Mouse (Mus musculus) liver, adult 10 weeks (tissue): ENCODE measurements around the gene Hs3st2. TPM values are rescaled to one million over a fixed set of nuclear protein-coding genes. Genes with fewer than 3 reads are reported as not detected.

Experiments used
- polyA plus RNA-seq: library from polyadenylated mRNA; stranded (reverse); fragments of 350-450 nt; fragmentation: Illumina TruSeq; extraction: RNeasy Lipid Tissue Mini Kit (QIAGEN cat#74804); gene quantifications from one replicate; pipeline ENCODE4 v1.2.3, GENCODE M21; 2014; ENCODE audit warnings: low read depth, low replicate concordance

Hs3st2 gene
- polyA plus RNA-seq, result not detected

DNA sequence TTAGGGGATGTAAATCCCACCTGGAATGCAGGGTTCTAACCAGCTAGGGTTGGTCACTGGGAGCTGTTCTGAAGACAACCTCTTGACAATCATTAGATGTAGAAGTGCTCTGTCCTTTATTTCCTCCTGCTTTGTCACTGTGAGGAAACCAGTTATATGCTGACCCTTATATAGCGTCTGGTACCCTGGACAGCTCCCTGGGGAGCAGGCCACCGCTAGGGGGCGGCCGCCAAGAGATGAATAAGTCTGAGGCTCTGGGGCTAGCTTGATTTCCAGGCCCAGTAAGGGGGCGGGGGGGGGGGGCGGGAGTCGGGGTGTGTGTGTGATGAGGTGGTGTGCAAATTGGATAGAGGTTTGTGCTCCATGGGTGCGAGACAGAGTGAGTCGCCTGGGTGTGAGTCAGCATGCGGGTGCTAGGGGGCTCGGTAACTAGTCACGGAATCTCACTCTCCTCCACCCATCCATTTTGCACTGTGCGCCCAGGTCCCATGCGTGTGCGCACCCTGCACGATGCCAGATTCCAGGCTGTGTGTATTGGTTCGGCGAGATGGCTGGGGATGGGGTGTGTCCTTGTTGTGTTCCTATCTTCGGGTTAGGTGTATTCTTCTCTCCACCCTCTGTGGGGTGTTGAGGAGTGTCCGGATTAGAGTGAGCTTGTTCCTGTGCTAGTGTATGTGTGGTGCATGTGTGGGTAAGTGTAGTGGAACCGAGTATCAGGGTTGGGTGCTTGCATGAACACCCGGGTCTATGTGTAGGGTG, at the start of gene Hs3st2:
Gene Hs3st2, plus strand, starts transcription at position 635 of the 759 bp plus-strand sequence.

